Mouse (Mus musculus) myocyte (in vitro differentiated cells): ENCODE measurements around the gene Lpin3. TPM values are rescaled to one million over a fixed set of nuclear protein-coding genes. Genes with fewer than 3 reads are reported as not detected.

Experiments used
- H3K27me3 ChIP-seq: one replicate; pipeline ENCODE4 v1.6.1; 2011; ENCODE audit not compliant: control insufficient read depth, insufficient read depth, insufficient read length
- H3K36me3 ChIP-seq: one replicate; pipeline ENCODE4 v1.6.1; 2011; ENCODE audit not compliant: control insufficient read depth, insufficient read depth
- H3K4me2 ChIP-seq: one replicate; pipeline ENCODE4 v1.6.1; 2011; ENCODE audit warnings: low read depth, control low read depth
- H3K4me3 ChIP-seq: one replicate; pipeline ENCODE4 v1.5.1; 2011; ENCODE audit warnings: mild to moderate bottlenecking, control low read depth, moderate library complexity
- H3K79me2 ChIP-seq: one replicate; pipeline ENCODE4 v1.6.1; 2011; ENCODE audit not compliant: control insufficient read depth, insufficient read depth
- H3ac ChIP-seq: one replicate; pipeline ENCODE4 v1.6.1; 2011; ENCODE audit not compliant: control insufficient read depth, insufficient read length
- CEBPB ChIP-seq: IDR thresholded peaks from 2 replicates; pipeline ENCODE4 v1.6.1; 2011; ENCODE audit warnings: mild to moderate bottlenecking, moderate library complexity; ENCODE audit not compliant: poor library complexity, insufficient read depth, severe bottlenecking
- E2F4 ChIP-seq: IDR thresholded peaks from one replicate; pipeline ENCODE4 v1.6.1; 2011; ENCODE audit warnings: mild to moderate bottlenecking, control low read depth, moderate library complexity; ENCODE audit not compliant: insufficient read depth
- MAX ChIP-seq: IDR thresholded peaks from one replicate; pipeline ENCODE4 v1.6.1; 2011; ENCODE audit warnings: low read depth, mild to moderate bottlenecking, control low read depth
- MYOD1 ChIP-seq, 3 experiments: IDR thresholded peaks; one replicate each; pipeline ENCODE4 v1.6.1; 2011; ENCODE audit warnings: control low read depth in 2 of 3, low read depth in 2 of 3, mild to moderate bottlenecking in 2 of 3, moderate library complexity in 1 of 3; ENCODE audit not compliant: insufficient read length in 2 of 3, control insufficient read depth in 1 of 3
- MYOG ChIP-seq, 3 experiments: IDR thresholded peaks; one replicate each; pipeline ENCODE4 v1.6.1; 2011; ENCODE audit warnings: control low read depth in 2 of 3, low read depth in 2 of 3, mild to moderate bottlenecking in 2 of 3; ENCODE audit not compliant: insufficient read length in 2 of 3, control insufficient read depth in 1 of 3, insufficient read depth in 1 of 3
- POLR2A ChIP-seq: IDR thresholded peaks from one replicate; pipeline ENCODE4 v1.6.1; 2011; ENCODE audit warnings: low read depth, mild to moderate bottlenecking, control low read depth, moderate library complexity; ENCODE audit not compliant: insufficient read length
- POLR2AphosphoS2 ChIP-seq: IDR thresholded peaks from one replicate; pipeline ENCODE4 v1.6.1; 2011; ENCODE audit warnings: low read depth, control low read depth; ENCODE audit not compliant: insufficient read length
- REST ChIP-seq: IDR thresholded peaks from one replicate; pipeline ENCODE4 v1.6.1; 2011; ENCODE audit warnings: mild to moderate bottlenecking, control low read depth, moderate library complexity; ENCODE audit not compliant: insufficient read depth, insufficient read length
- SRF ChIP-seq: IDR thresholded peaks from one replicate; pipeline ENCODE4 v1.6.1; 2011; ENCODE audit warnings: low read depth; ENCODE audit not compliant: control insufficient read depth, insufficient read length
- TCF12 ChIP-seq: IDR thresholded peaks from one replicate; pipeline ENCODE4 v1.6.1; 2011; ENCODE audit warnings: mild to moderate bottlenecking, control low read depth; ENCODE audit not compliant: poor library complexity, insufficient read depth, severe bottlenecking
- TCF3 ChIP-seq: IDR thresholded peaks from one replicate; pipeline ENCODE4 v1.6.1; 2011; ENCODE audit warnings: low read depth, control low read depth; ENCODE audit not compliant: insufficient read length
- USF1 ChIP-seq: IDR thresholded peaks from one replicate; pipeline ENCODE4 v1.6.1; 2011; ENCODE audit warnings: low read depth, mild to moderate bottlenecking, control low read depth, moderate library complexity
- polyA plus RNA-seq: library from polyadenylated mRNA; unstranded; fragments of >200 nt; fragmentation: generic; extraction: Trizol; gene quantifications from one replicate; pipeline ENCODE4 v1.2.1, GENCODE M21; 2012; ENCODE audit warnings: missing spikeins

Gene Lpin3
- polyA plus RNA-seq, 1 experiment = 10.5 TPM

- Histone ChIP-seq H3K4me2 (no peak overlapping the region), H3K36me3 (no peaks in the 10 kb centered on the region), H3K79me2 (no peaks in the 10 kb centered on the region), H3K27me3 (no peaks in the 10 kb centered on the region), H3K4me3 (no peak overlapping the region), H3ac (no peak overlapping the region)
- TF ChIP-seq SRF = no peak
- no peak for TF ChIP-seq MYOG (IDR thresholded peaks at IDR 0.05; ENCODE audit: control insufficient read depth in 1 of 3, insufficient read depth in 1 of 3, insufficient read length in 2 of 3, low read depth in 2 of 3)
- no peak for TF ChIP-seq TCF3
- TF ChIP-seq POLR2A = no peak
- no peak for TF ChIP-seq REST
- TF ChIP-seq POLR2AphosphoS2 = no peak
- TF ChIP-seq MYOD1 (IDR thresholded peaks at IDR 0.05; ENCODE audit: control insufficient read depth in 1 of 3, insufficient read length in 2 of 3, low read depth in 2 of 3) = no peak
- TF ChIP-seq CEBPB = no peak
- TF ChIP-seq E2F4 = no peak
- no peak for TF ChIP-seq MAX
- TF ChIP-seq USF1 = no peak
- TF ChIP-seq TCF12 = no peak
Observed at GRCm38 (mm10) chr2:160891045-160891444, 10.6 kb downstream of the Lpin3 start.

- Histone ChIP-seq H3K36me3 (no peaks in the 10 kb centered on the region), H3K4me3 (no peak overlapping the region), H3K27me3 (no peaks in the 10 kb centered on the region), H3K4me2 (no peak overlapping the region), H3ac (no peak overlapping the region), H3K79me2 (no peaks in the 10 kb centered on the region)
- TF ChIP-seq MYOG (IDR thresholded peaks at IDR 0.05; ENCODE audit: control insufficient read depth in 1 of 3, insufficient read depth in 1 of 3, insufficient read length in 2 of 3, low read depth in 2 of 3) (peak in 1 of 3 experiments; percentile 47), REST (no peak), MYOD1 (IDR thresholded peaks at IDR 0.05; ENCODE audit: control insufficient read depth in 1 of 3, insufficient read length in 2 of 3, low read depth in 2 of 3) (peak in 2 of 3 experiments; percentile 80)
Observed at GRCm38 (mm10) chr2:160891697-160892096, 11.2 kb downstream of the Lpin3 start.

GRCm38 (mm10) chr2:160901656-160902412 is 21.4 kb downstream of the Lpin3 start:
- H3K4me3 ChIP-seq = no peak overlapping the region
- no peak overlapping the region for H3ac ChIP-seq
- H3K36me3 ChIP-seq = no peaks in the 10 kb centered on the region
- H3K27me3 ChIP-seq = no peaks in the 10 kb centered on the region
- H3K79me2 ChIP-seq = no peaks in the 10 kb centered on the region
- no peak for TF ChIP-seq POLR2A
- TF ChIP-seq REST = no peak
- no peak for TF ChIP-seq POLR2AphosphoS2
- TF ChIP-seq MYOG (IDR thresholded peaks at IDR 0.05; ENCODE audit: control insufficient read depth in 1 of 3, insufficient read depth in 1 of 3, insufficient read length in 2 of 3, low read depth in 2 of 3) = no peak
- TF ChIP-seq CEBPB = no peak
- TF ChIP-seq MYOD1 (IDR thresholded peaks at IDR 0.05; ENCODE audit: control insufficient read depth in 1 of 3, insufficient read length in 2 of 3, low read depth in 2 of 3) = no peak
- no peak for TF ChIP-seq E2F4
- no peak for TF ChIP-seq USF1
- TF ChIP-seq TCF3 = no peak
- TF ChIP-seq TCF12 = no peak
- no peak for TF ChIP-seq MAX
- TF ChIP-seq SRF = no peak
- no peak overlapping the region for H3K4me2 ChIP-seq

- Histone ChIP-seq H3K4me2 (no peak overlapping the region), H3K27me3 (no peaks in the 10 kb centered on the region), H3K79me2 (no peaks in the 10 kb centered on the region), H3K4me3 (no peak overlapping the region), H3ac (no peak overlapping the region), H3K36me3 (no peaks in the 10 kb centered on the region)
- TF ChIP-seq POLR2A (no peak), MYOD1 (IDR thresholded peaks at IDR 0.05; ENCODE audit: control insufficient read depth in 1 of 3, insufficient read length in 2 of 3, low read depth in 2 of 3) (no peak), CEBPB (no peak), E2F4 (no peak)
Observed at GRCm38 (mm10) chr2:160905301-160905700, 24.8 kb downstream of the Lpin3 start.

- H3K4me3 ChIP-seq = no peak overlapping the region
- no peak for TF ChIP-seq MAX
- no peak for TF ChIP-seq MYOD1 (IDR thresholded peaks at IDR 0.05; ENCODE audit: control insufficient read depth in 1 of 3, insufficient read length in 2 of 3, low read depth in 2 of 3)
- TF ChIP-seq USF1 = no peak
- TF ChIP-seq MYOG (IDR thresholded peaks at IDR 0.05; ENCODE audit: control insufficient read depth in 1 of 3, insufficient read depth in 1 of 3, insufficient read length in 2 of 3, low read depth in 2 of 3) = no peak
- no peak for TF ChIP-seq POLR2A
- no peak for TF ChIP-seq E2F4
- no peak for TF ChIP-seq SRF
- TF ChIP-seq TCF3 = no peak
- no peak for TF ChIP-seq CEBPB
- no peak for TF ChIP-seq TCF12
- H3K27me3 ChIP-seq = no peaks in the 10 kb centered on the region
- H3K36me3 ChIP-seq = no peaks in the 10 kb centered on the region
- H3K4me2 ChIP-seq = no peak overlapping the region
- H3K79me2 ChIP-seq = no peaks in the 10 kb centered on the region
- no peak overlapping the region for H3ac ChIP-seq
Observed at GRCm38 (mm10) chr2:160906101-160906500, 25.6 kb downstream of the Lpin3 start.
